Mouse (Mus musculus) midbrain, embryonic 11.5 days (tissue): Measurements from ENCODE around the gene Prps1. TPM values are rescaled to one million over a fixed set of nuclear protein-coding genes. Genes with fewer than 3 reads are reported as not detected.

ENCODE experiments used
- ATAC-seq: fragments of 200-750 bp; cut with Nextera tagmentation; 2 replicates; pipeline ENCODE4 v1.8.0; 2017; ENCODE audit warnings: moderate TSS enrichment, moderate library complexity; ENCODE audit not compliant: low FRiP score
- DNase-seq: peaks from one replicate; pipeline ENCODE4 v3.0.0; 2015; ENCODE audit warnings: low spot score; ENCODE audit errors: missing footprints
- H3K27ac ChIP-seq: fragments of 300-500 bp; sonication (generic); 2 replicates; pipeline ENCODE4 v1.5.1; 2014; ENCODE audit warnings: low read depth, low read length
- H3K27me3 ChIP-seq: fragments of 300-500 bp; sonication (generic); 2 replicates; pipeline ENCODE4 v1.6.1; 2014; ENCODE audit warnings: mild to moderate bottlenecking, low read length, moderate library complexity, mixed read lengths; ENCODE audit not compliant: control insufficient read depth, insufficient read depth
- H3K36me3 ChIP-seq: fragments of 300-500 bp; sonication (generic); 2 replicates; pipeline ENCODE4 v1.6.1; 2014; ENCODE audit warnings: mild to moderate bottlenecking, low read length, moderate library complexity, mixed read lengths; ENCODE audit not compliant: control insufficient read depth, insufficient read depth
- H3K4me1 ChIP-seq: fragments of 300-500 bp; sonication (generic); 2 replicates; pipeline ENCODE4 v1.6.1; 2014; ENCODE audit warnings: low read length; ENCODE audit not compliant: control insufficient read depth, insufficient read depth
- H3K4me2 ChIP-seq: fragments of 300-500 bp; sonication (generic); 2 replicates; pipeline ENCODE4 v1.6.1; 2014; ENCODE audit warnings: mild to moderate bottlenecking, moderate library complexity
- H3K4me3 ChIP-seq: fragments of 300-500 bp; sonication (generic); 2 replicates; pipeline ENCODE4 v1.5.1; 2014; ENCODE audit warnings: low read depth, low read length
- H3K9ac ChIP-seq: fragments of 300-500 bp; sonication (generic); 2 replicates; pipeline ENCODE4 v1.6.1; 2014; ENCODE audit warnings: low read length
- H3K9me3 ChIP-seq: fragments of 300-500 bp; sonication (generic); 2 replicates; pipeline ENCODE4 v1.6.1; 2016; ENCODE audit warnings: low read length; ENCODE audit not compliant: control insufficient read depth
- WGBS: fragments of 180-500 bp; shearing (Covaris S2); extraction: QIAGEN DNeasy Blood & Tissue Kit; methylation state at CpG from one replicate; pipeline ENCODE4 v1.1.7; 2014; 5-methylcytosine and 5-hydroxymethylcytosine counted together
- polyA plus RNA-seq: library from polyadenylated mRNA; unstranded; fragments of >200 nt; fragmentation: Nextera tagmentation; extraction: Ambion mirVana; gene quantifications from 2 replicates; pipeline ENCODE4 v1.2.1, GENCODE M21; 2014

The Prps1 gene
- polyA plus RNA-seq = 83.0 and 92.2 TPM in 2 replicates

GRCm38 (mm10) chrX:140456279-140456731 is at the start of gene Prps1:
TSS of gene Prps1 (plus strand) at chrX:140456613.
- ATAC-seq (peak; percentile 94), DNase-seq (peak; percentile 97)
- H3K4me3 ChIP-seq = peak within 1 kb of the TSS; percentile 48
- H3K36me3 ChIP-seq = no peaks in the 10 kb centered on the region
- peak within 1 kb of the TSS; percentile 59 for H3K9ac ChIP-seq
- H3K27me3 ChIP-seq = peaks cover 9% of the 10 kb centered on the region; the same call in 1 of the 2 replicates
- H3K9me3 ChIP-seq = no peaks in the 10 kb centered on the region
- 17% methylated on average over 26 of the region's 26 CpGs for WGBS
- H3K4me2 ChIP-seq = peak within 1 kb of the TSS; percentile 57
- H3K27ac ChIP-seq = no peak within 1 kb of the TSS
- H3K4me1 ChIP-seq = no peaks in the 10 kb centered on the region; the same call in 1 of the 2 replicates

GRCm38 (mm10) chrX:140407593-140407992 is 48.8 kb upstream of the Prps1 start:
- Histone ChIP-seq H3K27ac (no peak overlapping the region), H3K4me2 (no peak overlapping the region), H3K36me3 (no peaks in the 10 kb centered on the region), H3K9me3 (no peaks in the 10 kb centered on the region), H3K27me3 (peaks cover 8% of the 10 kb centered on the region), H3K4me1 (no peaks in the 10 kb centered on the region), H3K9ac (no peak overlapping the region), H3K4me3 (no peak overlapping the region)
- WGBS = 83% methylated on average over 5 of the region's 5 CpGs
- no peak for DNase-seq
- ATAC-seq = no peak

DNA sequence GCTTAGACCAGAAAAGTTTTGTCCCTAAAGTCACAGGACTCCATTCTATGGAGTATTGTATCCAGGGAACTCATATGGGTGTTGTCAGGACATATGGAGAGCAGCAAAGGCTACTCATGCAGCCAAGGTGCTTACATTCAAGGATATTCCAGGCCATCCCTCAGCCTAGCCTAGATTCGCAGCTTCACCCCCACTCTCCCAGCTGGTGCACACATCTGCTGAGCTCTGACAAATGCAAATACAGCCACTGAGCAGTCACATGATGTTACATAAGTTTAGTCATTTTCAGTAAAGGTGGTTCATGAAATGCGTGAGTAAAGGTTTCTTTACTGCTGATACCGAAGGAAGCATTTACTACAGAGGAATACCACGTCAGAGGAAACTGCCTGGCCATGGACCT is 37.9 kb upstream of the Prps1 start:
- WGBS = 89% methylated on average over 4 of the region's 4 CpGs
- no peak overlapping the region for H3K4me3 ChIP-seq
- no peaks in the 10 kb centered on the region for H3K36me3 ChIP-seq
- no peak overlapping the region for H3K27ac ChIP-seq
- no peaks in the 10 kb centered on the region for H3K4me1 ChIP-seq
- H3K9ac ChIP-seq = no peak overlapping the region
- H3K4me2 ChIP-seq = no peak overlapping the region
- ATAC-seq (no peak), DNase-seq (no peak)
- H3K27me3 ChIP-seq = peaks cover 7% of the 10 kb centered on the region
- H3K9me3 ChIP-seq = no peaks in the 10 kb centered on the region

- no peak overlapping the region for H3K4me3 ChIP-seq
- H3K4me1 ChIP-seq = no peaks in the 10 kb centered on the region
- ATAC-seq = no peak
- WGBS = 69% methylated on average over 4 of the region's 4 CpGs
- no peaks in the 10 kb centered on the region for H3K36me3 ChIP-seq
- H3K27me3 ChIP-seq = no peaks in the 10 kb centered on the region; the same call in 1 of the 2 replicates
- no peak overlapping the region for H3K9ac ChIP-seq
- DNase-seq = no peak
- H3K27ac ChIP-seq = no peak overlapping the region
- H3K9me3 ChIP-seq = no peaks in the 10 kb centered on the region
- no peak overlapping the region for H3K4me2 ChIP-seq
Observed at GRCm38 (mm10) chrX:140427124-140427523, 29.3 kb upstream of the Prps1 start.

GRCm38 (mm10) chrX:140428252-140428651 is 28.2 kb upstream of the Prps1 start:
- H3K27me3 ChIP-seq = no peaks in the 10 kb centered on the region; the same call in 1 of the 2 replicates
- H3K4me2 ChIP-seq = no peak overlapping the region
- ATAC-seq (no peak), DNase-seq (no peak)
- 73% methylated on average over 8 of the region's 8 CpGs for WGBS
- H3K9ac ChIP-seq = no peak overlapping the region
- no peak overlapping the region for H3K27ac ChIP-seq
- no peaks in the 10 kb centered on the region for H3K36me3 ChIP-seq
- H3K4me1 ChIP-seq = no peaks in the 10 kb centered on the region
- no peaks in the 10 kb centered on the region for H3K9me3 ChIP-seq
- no peak overlapping the region for H3K4me3 ChIP-seq

DNA sequence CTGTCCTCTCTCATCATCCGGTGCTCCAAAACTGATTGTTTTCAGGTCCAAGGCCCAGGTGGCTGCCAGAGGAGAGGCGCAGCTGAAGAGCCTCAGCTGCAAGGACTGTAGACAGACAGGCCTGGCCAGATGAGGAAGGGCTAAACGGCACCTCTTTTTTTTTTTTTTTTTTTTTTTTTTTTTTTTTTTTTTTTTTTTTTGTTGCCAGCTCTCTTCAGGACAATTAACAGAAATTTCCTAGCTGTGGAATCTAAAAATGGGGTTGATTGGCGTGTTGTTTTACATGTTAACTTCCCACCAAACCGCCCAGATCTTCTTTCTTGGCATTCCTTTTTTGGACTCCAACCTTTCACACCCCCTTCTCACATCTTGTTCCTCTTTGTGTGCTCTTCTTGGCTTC is 26.4 kb upstream of the Prps1 start:
- Histone ChIP-seq H3K4me1 (no peaks in the 10 kb centered on the region), H3K9me3 (no peaks in the 10 kb centered on the region), H3K4me3 (no peak overlapping the region), H3K4me2 (no peak overlapping the region), H3K27me3 (no peaks in the 10 kb centered on the region; the same call in 1 of the 2 replicates), H3K36me3 (no peaks in the 10 kb centered on the region), H3K9ac (no peak overlapping the region), H3K27ac (no peak overlapping the region)
- ATAC-seq (no peak), DNase-seq (no peak)
- 91% methylated on average over 5 of the region's 5 CpGs for WGBS

DNA sequence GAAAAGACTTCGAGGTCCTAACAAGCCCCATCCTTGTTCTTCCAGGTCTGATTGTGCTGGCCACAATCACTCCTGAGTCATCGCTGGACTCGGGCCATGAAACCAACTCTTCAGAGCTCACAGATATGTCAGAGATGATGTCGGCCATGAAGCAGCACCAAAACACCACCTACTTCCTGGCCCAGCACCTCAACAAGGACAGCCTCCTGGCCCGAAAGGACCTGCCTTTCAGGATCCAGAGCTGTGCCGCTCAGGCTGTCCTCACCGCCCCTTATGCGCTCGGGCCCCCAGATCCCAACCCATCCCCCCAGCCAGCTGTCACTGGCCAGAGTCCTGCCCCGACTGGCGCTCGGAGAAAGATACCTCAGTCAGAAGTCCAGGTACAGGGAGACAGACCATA is 25.9 kb upstream of the Prps1 start:
- Histone ChIP-seq H3K9ac (no peak overlapping the region), H3K27me3 (no peaks in the 10 kb centered on the region; the same call in 1 of the 2 replicates), H3K4me1 (no peaks in the 10 kb centered on the region), H3K9me3 (no peaks in the 10 kb centered on the region), H3K36me3 (no peaks in the 10 kb centered on the region), H3K4me3 (no peak overlapping the region), H3K4me2 (no peak overlapping the region), H3K27ac (no peak overlapping the region)
- WGBS = 89% methylated on average over 12 of the region's 12 CpGs
- no peak for ATAC-seq
- no peak for DNase-seq

DNA sequence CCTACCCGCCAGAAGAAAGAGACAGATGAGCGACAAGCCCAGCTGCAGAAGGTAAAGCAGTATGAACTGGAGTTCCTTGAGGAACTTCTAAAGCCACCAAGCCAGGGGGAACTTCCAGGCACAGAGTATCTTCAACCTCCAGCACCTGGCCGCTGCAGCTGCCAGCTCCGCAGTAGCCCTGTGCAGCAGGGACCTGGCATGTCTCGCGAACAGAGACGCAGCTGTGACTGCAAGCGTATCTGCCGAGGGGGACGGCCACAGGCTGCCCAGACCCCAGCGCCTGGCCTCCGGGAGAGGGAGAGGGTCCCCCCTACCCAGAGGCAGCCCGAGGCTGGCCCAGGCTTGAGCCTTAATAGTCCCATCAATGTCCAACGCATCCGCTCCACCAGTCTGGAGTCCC is 24.4 kb upstream of the Prps1 start:
- no peaks in the 10 kb centered on the region; the same call in 1 of the 2 replicates for H3K27me3 ChIP-seq
- no peak for ATAC-seq

DNA sequence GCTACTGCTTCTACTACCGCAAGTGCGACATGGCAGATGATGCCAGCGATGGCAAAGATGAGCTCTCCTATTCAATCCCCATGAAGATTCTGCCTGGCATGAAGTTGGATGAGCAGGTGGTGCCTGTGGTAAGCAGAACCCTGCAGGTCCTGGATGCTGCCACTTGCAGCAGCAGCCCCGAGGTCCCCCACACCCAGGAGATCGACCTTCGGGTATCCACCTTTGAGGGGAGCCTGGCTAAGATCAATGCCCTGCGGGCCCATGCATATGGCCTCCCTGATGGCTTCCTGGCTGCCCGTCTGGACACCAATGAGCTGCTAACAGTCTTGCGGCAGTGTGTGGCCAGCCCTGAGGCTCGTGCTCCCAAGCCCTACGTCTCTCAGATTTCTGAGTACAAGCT is 23.6 kb upstream of the Prps1 start:
- H3K27ac ChIP-seq = no peak overlapping the region
- no peaks in the 10 kb centered on the region for H3K36me3 ChIP-seq
- DNase-seq (no peak), ATAC-seq (no peak)
- no peaks in the 10 kb centered on the region for H3K4me1 ChIP-seq
- H3K4me3 ChIP-seq = no peak overlapping the region
- H3K27me3 ChIP-seq = no peaks in the 10 kb centered on the region; the same call in 1 of the 2 replicates
- no peak overlapping the region for H3K4me2 ChIP-seq
- no peak overlapping the region for H3K9ac ChIP-seq
- 90% methylated on average over 11 of the region's 11 CpGs for WGBS
- no peaks in the 10 kb centered on the region for H3K9me3 ChIP-seq

More for the DNA sequence above, 24.4 kb upstream of the Prps1 start:
- DNase-seq = no peak
- Histone ChIP-seq H3K4me2 (no peak overlapping the region), H3K9me3 (no peaks in the 10 kb centered on the region), H3K4me3 (no peak overlapping the region), H3K36me3 (no peaks in the 10 kb centered on the region), H3K9ac (no peak overlapping the region), H3K4me1 (no peaks in the 10 kb centered on the region), H3K27ac (no peak overlapping the region)
- WGBS = 88% methylated on average over 15 of the region's 15 CpGs
